Mouse (Mus musculus) liver, embryonic 11.5 days (tissue): Measurements from ENCODE around the gene Ocel1. TPM values are rescaled to one million over a fixed set of nuclear protein-coding genes. Genes with fewer than 3 reads are reported as not detected.

Experiments used
- ATAC-seq: fragments of 200-750 bp; cut with Nextera tagmentation; replicated peaks from 2 replicates; pipeline ENCODE4 v1.8.0; 2017; ENCODE audit warnings: moderate number of reproducible peaks, mild to moderate bottlenecking, moderate TSS enrichment, moderate library complexity; ENCODE audit not compliant: low FRiP score
- DNase-seq: peaks from one replicate; pipeline ENCODE4 v3.0.0-alpha.2; 2017; ENCODE audit warnings: low spot score
- H3K27ac ChIP-seq: fragments of 300-500 bp; sonication (generic); 2 replicates; pipeline ENCODE4 v1.5.1; 2014; ENCODE audit warnings: mild to moderate bottlenecking, low read depth, low read length, control low read depth
- H3K27me3 ChIP-seq: fragments of 300-500 bp; sonication (generic); replicated peaks from 2 replicates; pipeline ENCODE4 v1.6.1; 2014; ENCODE audit warnings: low read length, mixed read lengths; ENCODE audit not compliant: control insufficient read depth, insufficient read depth
- H3K36me3 ChIP-seq: fragments of 300-500 bp; sonication (generic); 2 replicates; pipeline ENCODE4 v1.6.1; 2014; ENCODE audit warnings: mild to moderate bottlenecking, low read length, moderate library complexity, mixed read lengths; ENCODE audit not compliant: control insufficient read depth, insufficient read depth
- H3K4me1 ChIP-seq: fragments of 300-500 bp; sonication (generic); replicated peaks from 2 replicates; pipeline ENCODE4 v1.6.1; 2014; ENCODE audit warnings: low read length, mixed read lengths; ENCODE audit not compliant: control insufficient read depth, insufficient read depth
- H3K4me2 ChIP-seq: fragments of 300-500 bp; sonication (generic); 2 replicates; pipeline ENCODE4 v1.6.1; 2014; ENCODE audit warnings: mild to moderate bottlenecking, control low read depth, moderate library complexity
- H3K4me3 ChIP-seq: fragments of 300-500 bp; sonication (generic); 2 replicates; pipeline ENCODE4 v1.5.1; 2014; ENCODE audit warnings: low read depth, low read length, control low read depth
- H3K9ac ChIP-seq: fragments of 300-500 bp; sonication (generic); 2 replicates; pipeline ENCODE4 v1.6.1; 2014; ENCODE audit warnings: low read depth, low read length, control low read depth
- H3K9me3 ChIP-seq: fragments of 300-500 bp; sonication (generic); 2 replicates; pipeline ENCODE4 v1.6.1; 2016; ENCODE audit warnings: low read length, inconsistent platforms, mixed read lengths; ENCODE audit not compliant: control insufficient read depth
- WGBS: fragments of 180-500 bp; shearing (Covaris S2); extraction: QIAGEN DNeasy Blood & Tissue Kit; methylation state at CpG from one replicate; pipeline ENCODE4 v1.1.7; 2014; 5-methylcytosine and 5-hydroxymethylcytosine counted together
- polyA plus RNA-seq: library from polyadenylated mRNA; unstranded; fragments of >200 nt; fragmentation: Nextera tagmentation; extraction: Ambion mirVana; gene quantifications from 2 replicates; pipeline ENCODE4 v1.2.1, GENCODE M21; 2014

Gene Ocel1
- polyA plus RNA-seq, 1 experiment from 2014 or later, result 6.9 TPM

DNA sequence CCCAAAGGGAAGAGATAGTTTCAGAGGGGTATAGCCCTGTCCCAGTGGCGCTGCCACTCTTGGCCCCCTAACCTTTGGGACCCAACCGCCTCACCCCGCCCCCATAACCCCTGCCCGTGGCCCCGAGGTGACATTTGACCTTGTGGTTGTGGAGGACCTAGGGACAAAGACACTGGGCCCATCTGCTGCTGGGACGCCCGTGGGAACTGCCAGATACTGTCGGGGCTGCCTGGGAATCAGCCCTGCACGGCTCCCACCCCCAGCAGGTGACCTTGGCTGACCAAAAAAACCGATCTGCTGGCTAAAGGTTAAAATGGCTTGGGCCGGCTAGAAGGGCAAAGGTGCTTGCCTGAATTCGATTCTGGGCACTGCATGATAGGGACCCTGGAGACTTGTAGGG, 12.3 kb downstream of the Ocel1 start:
- H3K4me3 ChIP-seq, result no peak overlapping the region
- no peaks in the 10 kb centered on the region for H3K9me3 ChIP-seq
- no peaks in the 10 kb centered on the region; the same call in 1 of the 2 replicates for H3K36me3 ChIP-seq
- ATAC-seq, result no peak
- peak overlapping the region; percentile 97 for H3K4me2 ChIP-seq
- peak overlapping the region; percentile 20; the same call in 1 of the 2 replicates for H3K9ac ChIP-seq
- peaks cover 31% of the 10 kb centered on the region for H3K4me1 ChIP-seq
- peaks cover 31% of the 10 kb centered on the region for H3K27me3 ChIP-seq
- 42% methylated on average over 12 of the region's 12 CpGs for WGBS
- peak; percentile 39 for DNase-seq
- peak overlapping the region; percentile 84 for H3K27ac ChIP-seq

- Histone ChIP-seq H3K9me3 (no peaks in the 10 kb centered on the region), H3K36me3 (no peaks in the 10 kb centered on the region), H3K27ac (peak overlapping the region; percentile 84), H3K4me2 (peak overlapping the region; percentile 10; the same call in 1 of the 2 replicates), H3K27me3 (peaks cover 26% of the 10 kb centered on the region), H3K4me1 (peaks cover 27% of the 10 kb centered on the region), H3K4me3 (no peak overlapping the region), H3K9ac (no peak overlapping the region)
- 60% methylated on average over 3 of the region's 3 CpGs for WGBS
- DNase-seq (no peak), ATAC-seq (no peak)
These were observed 12.8 kb downstream of the Ocel1 start for GRCm38 (mm10) chr8:71383860-71384259.

- WGBS, result 67% methylated on average over 12 of the region's 12 CpGs
- Histone ChIP-seq H3K27me3 (peaks cover 12% of the 10 kb centered on the region), H3K4me2 (no peak overlapping the region), H3K9me3 (no peaks in the 10 kb centered on the region), H3K9ac (no peak overlapping the region), H3K4me3 (no peak overlapping the region), H3K27ac (no peak overlapping the region), H3K36me3 (no peaks in the 10 kb centered on the region), H3K4me1 (peaks cover 14% of the 10 kb centered on the region)
- DNase-seq (no peak), ATAC-seq (no peak)
These were observed 14.2 kb downstream of the Ocel1 start for GRCm38 (mm10) chr8:71385212-71385835.

DNA sequence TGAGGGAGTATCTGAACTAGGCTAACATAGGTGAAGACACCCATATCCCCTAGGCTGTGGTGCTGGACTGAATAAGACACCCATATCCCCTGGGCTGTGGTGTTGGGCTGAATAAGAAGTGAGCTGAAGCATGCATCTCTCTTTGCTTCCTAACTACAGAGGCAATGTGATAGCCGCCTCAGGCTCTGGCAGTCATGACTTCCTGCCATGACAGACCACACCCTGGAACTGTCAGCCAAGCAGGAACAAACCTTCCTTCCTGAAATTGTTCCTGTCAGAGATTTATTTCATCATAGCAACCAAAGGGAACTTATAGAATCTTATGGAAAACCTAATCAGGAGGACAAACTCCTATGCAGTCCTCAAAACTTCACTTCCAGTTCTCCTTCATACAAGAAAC, 17.2 kb downstream of the Ocel1 start:
- Histone ChIP-seq H3K4me1 (0 out of 2 replicates have a peak, but pooled peaks cover 1% of the 10 kb centered on the region), H3K27me3 (no peaks in the 10 kb centered on the region), H3K36me3 (no peaks in the 10 kb centered on the region), H3K9me3 (no peaks in the 10 kb centered on the region), H3K4me2 (no peak overlapping the region), H3K9ac (no peak overlapping the region), H3K4me3 (no peak overlapping the region), H3K27ac (no peak overlapping the region)
- no peak for DNase-seq
- ATAC-seq, result no peak
- WGBS, result 42% methylated on average over 1 of the region's 1 CpGs

- Histone ChIP-seq H3K4me1 (0 out of 2 replicates have a peak, but pooled peaks cover 8% of the 10 kb centered on the region), H3K9ac (no peak overlapping the region), H3K4me2 (no peak overlapping the region), H3K9me3 (no peaks in the 10 kb centered on the region), H3K36me3 (no peaks in the 10 kb centered on the region), H3K27me3 (no peaks in the 10 kb centered on the region), H3K4me3 (no peak overlapping the region), H3K27ac (no peak overlapping the region)
- WGBS, result 81% methylated on average over 2 of the region's 2 CpGs
- ATAC-seq (no peak), DNase-seq (no peak)
These were observed 20.6 kb downstream of the Ocel1 start for GRCm38 (mm10) chr8:71391696-71392095.

DNA sequence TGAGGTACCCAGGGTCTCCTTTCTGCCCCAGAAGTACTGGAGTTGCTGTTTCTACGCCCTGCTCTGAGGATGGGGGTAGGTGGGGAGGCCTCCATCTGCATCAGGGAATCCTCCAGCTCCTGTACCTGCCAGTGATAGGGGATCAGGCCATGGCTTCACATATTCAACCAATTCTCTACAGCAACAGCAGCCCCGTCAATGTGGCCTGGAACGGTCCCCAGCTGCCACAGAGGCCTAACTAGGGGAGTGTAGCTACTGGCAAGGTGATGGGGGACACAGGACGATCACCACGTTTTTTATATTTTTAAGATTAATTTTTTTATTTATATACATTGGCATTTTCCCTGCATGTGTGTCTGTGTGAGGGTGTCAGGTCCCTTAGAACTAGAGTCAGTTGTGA, 21.3 kb downstream of the Ocel1 start:
- DNase-seq, result no peak
- WGBS, result 72% methylated on average over 5 of the region's 5 CpGs

GRCm38 (mm10) chr8:71392871-71393270, 21.8 kb downstream of the Ocel1 start:
- DNase-seq (no peak), ATAC-seq (0 out of 2 replicates have a peak, but pooled peaks have one; percentile 32)
- no peaks in the 10 kb centered on the region for H3K27me3 ChIP-seq
- no peaks in the 10 kb centered on the region for H3K36me3 ChIP-seq
- no peak overlapping the region for H3K9ac ChIP-seq
- no peak overlapping the region for H3K27ac ChIP-seq
- peaks cover 14% of the 10 kb centered on the region for H3K4me1 ChIP-seq
- H3K9me3 ChIP-seq, result no peaks in the 10 kb centered on the region
- 0 out of 2 replicates have a peak overlapping the region, but pooled peaks have one; percentile 7 for H3K4me3 ChIP-seq
- 21% methylated on average over 3 of the region's 3 CpGs for WGBS
- H3K4me2 ChIP-seq, result peak overlapping the region; percentile 18; the same call in 1 of the 2 replicates

More for the DNA sequence above, 21.3 kb downstream of the Ocel1 start:
- H3K27ac ChIP-seq, result no peak overlapping the region
- no peak overlapping the region for H3K4me3 ChIP-seq
- no peaks in the 10 kb centered on the region for H3K9me3 ChIP-seq
- no peak overlapping the region for H3K9ac ChIP-seq
- no peak overlapping the region for H3K4me2 ChIP-seq
- H3K27me3 ChIP-seq, result no peaks in the 10 kb centered on the region
- peaks cover 10% of the 10 kb centered on the region for H3K4me1 ChIP-seq
- no peaks in the 10 kb centered on the region for H3K36me3 ChIP-seq
- no peak for ATAC-seq

- Histone ChIP-seq H3K4me3 (0 out of 2 replicates have a peak overlapping the region, but pooled peaks have one; percentile 17), H3K27me3 (no peaks in the 10 kb centered on the region), H3K4me2 (peak overlapping the region; percentile 35), H3K4me1 (peaks cover 14% of the 10 kb centered on the region), H3K27ac (no peak overlapping the region), H3K36me3 (peaks cover 8% of the 10 kb centered on the region; the same call in 1 of the 2 replicates), H3K9ac (no peak overlapping the region), H3K9me3 (no peaks in the 10 kb centered on the region)
- no peak for ATAC-seq
- 78% methylated on average over 7 of the region's 7 CpGs for WGBS
- no peak for DNase-seq
These were observed 23.4 kb downstream of the Ocel1 start for GRCm38 (mm10) chr8:71394481-71394880.

GRCm38 (mm10) chr8:71395071-71395470, 24.0 kb downstream of the Ocel1 start:
- Histone ChIP-seq H3K9me3 (no peaks in the 10 kb centered on the region), H3K4me2 (peak overlapping the region; percentile 15), H3K27ac (no peak overlapping the region; the same call in 1 of the 2 replicates), H3K4me3 (no peak overlapping the region), H3K4me1 (peaks cover 14% of the 10 kb centered on the region), H3K36me3 (peaks cover 11% of the 10 kb centered on the region; the same call in 1 of the 2 replicates), H3K27me3 (no peaks in the 10 kb centered on the region), H3K9ac (no peak overlapping the region)
- 83% methylated on average over 10 of the region's 10 CpGs for WGBS
- ATAC-seq (no peak), DNase-seq (no peak)
